Mouse (Mus musculus): ENCODE results near the gene Mcm5. TPM values are rescaled to one million over a fixed set of nuclear protein-coding genes. Genes with fewer than 3 reads are reported as not detected.

The Mcm5 gene
- total and polyA plus RNA-seq, 2 experiments from 2014 or later: 20.9 to 51.6 TPM

DNA sequence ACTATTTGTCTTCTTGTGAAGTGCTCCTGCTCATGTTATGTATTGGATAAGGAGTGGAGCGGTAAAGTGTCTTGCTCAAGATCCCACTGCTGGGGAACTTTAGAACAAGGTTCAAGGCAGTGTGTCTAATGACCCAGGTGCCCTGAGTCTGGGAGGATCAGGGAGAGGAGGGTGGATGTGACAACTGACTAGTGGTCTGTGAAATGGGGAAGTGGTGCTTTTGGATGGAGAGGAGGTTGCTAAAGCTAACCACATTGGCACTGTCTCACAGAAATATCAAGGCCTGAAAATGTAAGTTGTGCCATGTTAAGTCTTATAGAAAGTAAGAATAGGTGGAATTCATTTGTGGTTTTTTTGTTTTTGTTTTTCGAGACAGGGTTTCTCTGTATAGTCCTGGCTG, 10.4 kb downstream of the Mcm5 start:
- Histone ChIP-seq H3K36me3 (replicated peaks; ENCODE audit: control insufficient read depth, insufficient read depth, low read length) (peaks cover 80% of the 10 kb centered on the region), H3K4me2 (ENCODE audit: low read depth, low read length) (no peak overlapping the region), H3K9me3 (replicated peaks; ENCODE audit: control insufficient read depth, low read length) (no peaks in the 10 kb centered on the region), H3K27ac (ENCODE audit: low read depth) (no peak overlapping the region), H3K4me3 (ENCODE audit: low read depth, low read length) (no peak overlapping the region), H3K27me3 (ENCODE audit: control insufficient read depth, insufficient read depth, low read length) (no peaks in the 10 kb centered on the region), H3K4me1 (ENCODE audit: control insufficient read depth, insufficient read depth) (no peaks in the 10 kb centered on the region), H3K9ac (replicated peaks; ENCODE audit: low read depth, low read length) (no peak overlapping the region)
- no peak for TF ChIP-seq EP300 (IDR thresholded peaks at IDR 0.05; ENCODE audit: low read depth)
- no peak for TF ChIP-seq CTCF (IDR thresholded peaks at IDR 0.05; ENCODE audit: low read depth)
- ATAC-seq (ENCODE audit: insufficient read depth, low read depth) (no peak), DNase-seq (ENCODE audit: low spot score) (no peak)
- 87% methylated on average over 2 of the region's 2 CpGs for WGBS

DNA sequence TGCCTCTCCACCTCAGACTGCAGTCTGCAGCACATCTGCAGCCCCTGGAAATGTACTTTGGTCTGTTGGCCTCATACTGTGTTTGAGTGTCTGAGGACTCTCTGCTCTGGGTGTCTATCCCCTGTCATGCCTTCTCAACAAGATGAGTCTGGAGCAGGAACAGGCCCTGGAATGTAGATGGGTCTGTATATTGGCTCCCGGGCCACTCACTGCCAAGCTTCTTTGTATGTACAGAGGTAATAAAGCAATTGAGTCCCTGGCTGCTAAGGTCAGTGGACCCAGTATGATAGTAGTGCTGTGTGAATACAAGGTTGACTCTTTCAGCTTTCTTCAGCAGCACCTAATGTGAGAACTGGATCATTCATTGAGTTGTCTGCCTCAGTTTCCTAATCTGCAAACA, 18.0 kb downstream of the Mcm5 start:
- H3K4me3 ChIP-seq (ENCODE audit: low read depth, low read length): no peak overlapping the region
- 90% methylated on average over 1 of the region's 1 CpGs for WGBS

DNA sequence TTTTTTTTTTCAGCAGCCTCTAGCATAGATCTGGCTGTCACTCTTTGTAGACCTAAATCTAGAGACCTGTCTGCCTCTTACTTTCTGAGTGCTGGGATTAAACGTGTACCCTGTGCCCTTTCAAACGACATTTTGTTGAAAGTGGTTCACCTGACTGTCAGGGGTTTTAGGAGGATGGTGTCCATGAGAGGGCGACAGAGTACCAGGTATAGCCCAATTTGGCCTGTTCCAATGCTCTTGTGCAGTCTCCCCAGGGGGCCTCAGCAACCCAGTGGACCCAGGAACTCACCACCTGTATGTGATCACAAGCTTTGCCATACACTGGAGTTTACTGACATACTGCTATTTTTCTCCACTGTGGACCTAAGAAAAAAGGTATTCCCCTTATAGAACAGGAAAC, 23.1 kb downstream of the Mcm5 start:
- Histone ChIP-seq H3K36me3 (replicated peaks; ENCODE audit: control insufficient read depth, insufficient read depth, low read length) (peaks cover 16% of the 10 kb centered on the region), H3K27me3 (ENCODE audit: control insufficient read depth, insufficient read depth, low read length) (no peaks in the 10 kb centered on the region), H3K4me3 (ENCODE audit: low read depth, low read length) (no peak overlapping the region), H3K4me2 (ENCODE audit: low read depth, low read length) (no peak overlapping the region), H3K27ac (ENCODE audit: low read depth) (no peak overlapping the region), H3K4me1 (ENCODE audit: control insufficient read depth, insufficient read depth) (peaks cover 18% of the 10 kb centered on the region), H3K9ac (replicated peaks; ENCODE audit: low read depth, low read length) (no peak overlapping the region), H3K9me3 (replicated peaks; ENCODE audit: control insufficient read depth, low read length) (no peaks in the 10 kb centered on the region)
- ATAC-seq (ENCODE audit: insufficient read depth, low read depth): 0 out of 2 replicates have a peak, but pooled peaks have one; percentile 30
- 12% methylated on average over 3 of the region's 3 CpGs for WGBS
- DNase-seq (ENCODE audit: low spot score): peak; percentile 56
- TF ChIP-seq EP300 (IDR thresholded peaks at IDR 0.05; ENCODE audit: low read depth) (no peak), CTCF (IDR thresholded peaks at IDR 0.05; ENCODE audit: low read depth) (peak; percentile 86)

More for the DNA sequence above, 18.0 kb downstream of the Mcm5 start:
- Histone ChIP-seq H3K27me3 (ENCODE audit: control insufficient read depth, insufficient read depth, low read length) (no peaks in the 10 kb centered on the region), H3K9me3 (replicated peaks; ENCODE audit: control insufficient read depth, low read length) (no peaks in the 10 kb centered on the region), H3K9ac (replicated peaks; ENCODE audit: low read depth, low read length) (no peak overlapping the region), H3K36me3 (replicated peaks; ENCODE audit: control insufficient read depth, insufficient read depth, low read length) (peaks cover 59% of the 10 kb centered on the region), H3K4me1 (ENCODE audit: control insufficient read depth, insufficient read depth) (no peaks in the 10 kb centered on the region), H3K4me2 (ENCODE audit: low read depth, low read length) (no peak overlapping the region), H3K27ac (ENCODE audit: low read depth) (no peak overlapping the region)
- ATAC-seq (ENCODE audit: insufficient read depth, low read depth): no peak
- DNase-seq (ENCODE audit: low spot score): no peak
- TF ChIP-seq EP300 (IDR thresholded peaks at IDR 0.05; ENCODE audit: low read depth): no peak
- TF ChIP-seq CTCF (IDR thresholded peaks at IDR 0.05; ENCODE audit: low read depth): no peak

DNA sequence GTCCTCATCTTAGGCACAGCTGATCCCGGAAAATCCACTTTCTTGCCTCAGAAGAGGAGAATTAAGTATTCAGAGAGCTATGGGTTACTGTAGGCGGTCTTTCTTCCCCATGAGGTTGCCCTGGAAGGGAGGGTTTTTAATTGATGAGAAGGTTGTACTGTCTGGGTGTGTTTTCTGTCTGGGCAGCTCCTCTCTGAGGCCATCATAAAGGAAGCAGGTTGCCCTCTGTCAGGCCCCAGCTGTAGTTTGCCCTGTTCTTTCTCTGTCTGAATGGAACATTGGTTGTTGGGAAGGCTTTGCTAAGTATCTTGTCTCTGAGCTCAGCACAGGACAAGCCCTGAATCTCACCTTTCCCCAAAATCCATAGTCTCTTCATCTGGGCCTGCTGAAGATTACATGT, 24.0 kb downstream of the Mcm5 start:
- Histone ChIP-seq H3K9me3 (replicated peaks; ENCODE audit: control insufficient read depth, low read length) (no peaks in the 10 kb centered on the region), H3K36me3 (replicated peaks; ENCODE audit: control insufficient read depth, insufficient read depth, low read length) (peaks cover 9% of the 10 kb centered on the region), H3K27ac (ENCODE audit: low read depth) (no peak overlapping the region), H3K4me2 (ENCODE audit: low read depth, low read length) (no peak overlapping the region), H3K4me1 (ENCODE audit: control insufficient read depth, insufficient read depth) (peaks cover 18% of the 10 kb centered on the region), H3K4me3 (ENCODE audit: low read depth, low read length) (no peak overlapping the region), H3K9ac (replicated peaks; ENCODE audit: low read depth, low read length) (no peak overlapping the region), H3K27me3 (ENCODE audit: control insufficient read depth, insufficient read depth, low read length) (no peaks in the 10 kb centered on the region)
- TF ChIP-seq EP300 (IDR thresholded peaks at IDR 0.05; ENCODE audit: low read depth) (no peak), CTCF (IDR thresholded peaks at IDR 0.05; ENCODE audit: low read depth) (no peak)
- no peak for DNase-seq (ENCODE audit: low spot score)
- ATAC-seq (ENCODE audit: insufficient read depth, low read depth): no peak
- WGBS: 93% methylated on average over 2 of the region's 2 CpGs

DNA sequence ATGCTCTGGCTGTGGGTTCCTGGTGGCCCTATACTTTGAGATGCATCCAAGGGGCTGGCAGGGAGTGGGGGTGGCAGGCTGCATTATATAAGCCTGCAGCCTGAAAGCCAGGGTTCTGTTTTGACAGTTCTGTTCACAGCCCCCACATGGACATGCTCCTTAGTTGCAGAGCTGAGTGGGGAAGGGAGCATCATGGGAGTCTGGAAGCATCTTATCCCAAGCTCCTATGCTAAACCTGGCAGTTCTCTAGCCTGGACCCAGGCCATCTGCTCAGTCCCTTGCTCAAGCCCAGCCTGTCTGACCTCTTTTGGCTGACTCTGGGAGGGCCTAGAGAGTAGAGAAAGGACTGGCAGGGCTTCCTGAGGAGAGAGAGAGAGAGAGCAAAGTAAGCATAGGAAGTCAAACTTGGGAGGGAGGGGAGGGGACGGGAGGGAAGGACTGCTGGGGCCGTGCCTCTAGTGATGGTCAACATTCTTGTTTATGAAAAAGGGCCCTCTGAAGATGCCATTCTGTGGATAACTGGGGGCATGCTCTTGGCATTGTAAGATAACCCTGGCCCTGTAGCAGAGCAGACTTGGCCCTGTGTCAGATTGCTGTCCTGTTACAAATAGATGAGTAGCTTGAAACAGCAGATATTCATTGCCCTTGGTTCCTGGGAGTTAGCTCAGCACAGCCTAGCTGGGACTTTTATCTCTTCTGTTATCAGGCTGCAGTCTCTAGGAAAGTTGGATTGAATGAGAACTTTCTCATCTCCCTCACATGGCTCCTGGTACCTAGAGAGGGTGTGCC, 25.4 kb downstream of the Mcm5 start:
- no peak for TF ChIP-seq CTCF (IDR thresholded peaks at IDR 0.05; ENCODE audit: low read depth)
- TF ChIP-seq EP300 (IDR thresholded peaks at IDR 0.05; ENCODE audit: low read depth): no peak
- Histone ChIP-seq H3K27me3 (ENCODE audit: control insufficient read depth, insufficient read depth, low read length) (no peaks in the 10 kb centered on the region), H3K27ac (ENCODE audit: low read depth) (peak overlapping the region; percentile 20), H3K4me1 (ENCODE audit: control insufficient read depth, insufficient read depth) (peaks cover 18% of the 10 kb centered on the region), H3K4me2 (ENCODE audit: low read depth, low read length) (no peak overlapping the region), H3K36me3 (replicated peaks; ENCODE audit: control insufficient read depth, insufficient read depth, low read length) (no peaks in the 10 kb centered on the region), H3K4me3 (ENCODE audit: low read depth, low read length) (no peak overlapping the region), H3K9me3 (replicated peaks; ENCODE audit: control insufficient read depth, low read length) (no peaks in the 10 kb centered on the region), H3K9ac (replicated peaks; ENCODE audit: low read depth, low read length) (no peak overlapping the region)
- WGBS: 0% methylated on average over 2 of the region's 2 CpGs
- ATAC-seq (ENCODE audit: insufficient read depth, low read depth): peak; percentile 78
- peak; percentile 50 for DNase-seq (ENCODE audit: low spot score)

DNA sequence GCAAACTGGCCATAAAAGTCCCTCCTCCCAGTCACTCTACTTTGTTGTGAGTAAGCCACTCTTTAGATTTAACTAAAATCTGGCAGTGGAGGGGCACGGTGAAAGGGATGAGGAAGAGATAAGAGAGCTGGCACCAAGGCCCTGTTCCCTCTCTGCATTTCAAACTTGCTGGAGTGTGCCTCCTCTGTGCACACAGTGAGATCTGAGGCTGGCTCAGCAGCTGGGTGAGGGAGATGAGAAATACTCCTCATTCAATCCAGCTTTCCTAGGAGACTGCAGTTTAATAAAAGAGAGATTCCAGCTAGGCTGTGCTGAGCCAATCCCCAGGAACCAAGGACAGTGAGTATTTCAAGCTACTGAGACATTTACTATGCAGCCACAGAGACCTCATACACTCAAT, 26.4 kb downstream of the Mcm5 start:
- peaks cover 18% of the 10 kb centered on the region for H3K4me1 ChIP-seq (ENCODE audit: control insufficient read depth, insufficient read depth)
- H3K4me2 ChIP-seq (ENCODE audit: low read depth, low read length): no peak overlapping the region
- no peaks in the 10 kb centered on the region for H3K9me3 ChIP-seq (replicated peaks; ENCODE audit: control insufficient read depth, low read length)
- no peak for ATAC-seq (ENCODE audit: insufficient read depth, low read depth)
- TF ChIP-seq CTCF (IDR thresholded peaks at IDR 0.05; ENCODE audit: low read depth) (no peak), EP300 (IDR thresholded peaks at IDR 0.05; ENCODE audit: low read depth) (no peak)
- no peaks in the 10 kb centered on the region for H3K27me3 ChIP-seq (ENCODE audit: control insufficient read depth, insufficient read depth, low read length)
- no peak overlapping the region for H3K27ac ChIP-seq (ENCODE audit: low read depth)
- 7% methylated on average over 1 of the region's 1 CpGs for WGBS
- H3K36me3 ChIP-seq (replicated peaks; ENCODE audit: control insufficient read depth, insufficient read depth, low read length): no peaks in the 10 kb centered on the region
- no peak overlapping the region for H3K9ac ChIP-seq (replicated peaks; ENCODE audit: low read depth, low read length)
- H3K4me3 ChIP-seq (ENCODE audit: low read depth, low read length): no peak overlapping the region
- DNase-seq (ENCODE audit: low spot score): no peak
